Mouse (Mus musculus) brain, adult 2 months (tissue): ENCODE results near the gene Rhbdd1.

Source experiments
- DNase-seq: peaks from one replicate; pipeline ENCODE4 v3.0.0; 2011; ENCODE audit warnings: low read depth, low spot score

Gene Rhbdd1

GRCm38 (mm10) chr1:82429061-82429460 lies 112.8 kb downstream of the Rhbdd1 start:
- no peak for DNase-seq

GRCm38 (mm10) chr1:82432919-82433648 lies 116.8 kb downstream of the Rhbdd1 start:
- peak; percentile 85 for DNase-seq

GRCm38 (mm10) chr1:82433649-82434005 lies 117.4 kb downstream of the Rhbdd1 start:
- no peak for DNase-seq

GRCm38 (mm10) chr1:82437273-82437672 lies 121.0 kb downstream of the Rhbdd1 start:
- DNase-seq = no peak

GRCm38 (mm10) chr1:82440123-82440522 lies 123.9 kb downstream of the Rhbdd1 start:
- no peak for DNase-seq

- DNase-seq = no peak
Observed at GRCm38 (mm10) chr1:82443517-82443916, 127.3 kb downstream of the Rhbdd1 start.

- DNase-seq = no peak
Observed at GRCm38 (mm10) chr1:82446049-82446448, 129.8 kb downstream of the Rhbdd1 start.

GRCm38 (mm10) chr1:82449851-82450250 lies 133.6 kb downstream of the Rhbdd1 start:
- DNase-seq = no peak

GRCm38 (mm10) chr1:82451927-82452651 lies 135.8 kb downstream of the Rhbdd1 start:
- peak; percentile 43 for DNase-seq

GRCm38 (mm10) chr1:82454031-82454430 lies 137.8 kb downstream of the Rhbdd1 start:
- no peak for DNase-seq

- DNase-seq = no peak
Observed at GRCm38 (mm10) chr1:82459350-82459749, 143.1 kb downstream of the Rhbdd1 start.

- DNase-seq = no peak
Observed at GRCm38 (mm10) chr1:82459926-82460325, 143.7 kb downstream of the Rhbdd1 start.

GRCm38 (mm10) chr1:82461041-82461440 lies 144.8 kb downstream of the Rhbdd1 start:
- no peak for DNase-seq

GRCm38 (mm10) chr1:82465321-82465853 lies 149.1 kb downstream of the Rhbdd1 start:
- no peak for DNase-seq

GRCm38 (mm10) chr1:82468872-82469271 lies 152.6 kb downstream of the Rhbdd1 start:
- DNase-seq = no peak

GRCm38 (mm10) chr1:82470516-82471225 lies 154.4 kb downstream of the Rhbdd1 start:
- DNase-seq = no peak

- DNase-seq = no peak
Observed at GRCm38 (mm10) chr1:82473467-82473866, 157.2 kb downstream of the Rhbdd1 start.

- DNase-seq = no peak
Observed at GRCm38 (mm10) chr1:82474461-82474961, 158.3 kb downstream of the Rhbdd1 start.

- no peak for DNase-seq
Observed at GRCm38 (mm10) chr1:82475254-82475653, 159.0 kb downstream of the Rhbdd1 start.

GRCm38 (mm10) chr1:82475821-82476220 lies 159.6 kb downstream of the Rhbdd1 start:
- DNase-seq = no peak

GRCm38 (mm10) chr1:82476256-82476655 lies 160.0 kb downstream of the Rhbdd1 start:
- peak; percentile 70 for DNase-seq

- DNase-seq = peak; percentile 6
Observed at GRCm38 (mm10) chr1:82476746-82477145, 160.5 kb downstream of the Rhbdd1 start.
